Mouse (Mus musculus): ENCODE measurements around the gene H2-Ke6. TPM values are rescaled to one million over a fixed set of nuclear protein-coding genes. Genes with fewer than 3 reads are reported as not detected.
"Not testable (repeated sequence)": the region's sequence is repeated elsewhere in the genome, so short reads cannot be mapped to it uniquely, and the experiment has no call there.

The H2-Ke6 gene
- total and polyA plus RNA-seq, 3 experiments: 20.8 to 47.1 (median 31.7) TPM

- Histone ChIP-seq H3K4me3 (replicated peaks in 1 of 3; ENCODE audit: low read depth in 2 of 3, low read length in 2 of 3, poor library complexity in 1 of 3) (no peak overlapping the region), H3K9ac (ENCODE audit: insufficient read depth, low read depth) (no peak overlapping the region), H3K27ac (ENCODE audit: insufficient read depth, low read depth) (no peak overlapping the region), H3K79me2 (replicated peaks; ENCODE audit: control insufficient read depth, extremely low read depth, insufficient read depth, poor library complexity, severe bottlenecking) (no peaks in the 10 kb centered on the region), H3K9me3 (replicated peaks; ENCODE audit: low read length) (peaks cover 5% of the 10 kb centered on the region), H3K4me1 (ENCODE audit: control insufficient read depth in 1 of 2, insufficient read depth in 2 of 2) (peaks cover 0 to 4% of the 10 kb centered on the region in 2 experiments; a peak in 1 of 4 replicates), H3K36me3 (replicated peaks in 1 of 2; ENCODE audit: control insufficient read depth in 1 of 2, insufficient read depth in 1 of 2, low read length in 1 of 2) (no peaks in the 10 kb centered on the region), H3K4me2 (ENCODE audit: insufficient read depth, low read depth, poor library complexity, severe bottlenecking) (no peak overlapping the region), H3K27me3 (replicated peaks) (no peaks in the 10 kb centered on the region)
- no peak for TF ChIP-seq JUN (IDR thresholded peaks at IDR 0.05; ENCODE audit: insufficient read depth, low read depth, low read length)
- no peak for TF ChIP-seq CHD1 (IDR thresholded peaks at IDR 0.05; ENCODE audit: low read depth, low read length)
- no peak for TF ChIP-seq NELFE (IDR thresholded peaks at IDR 0.05; ENCODE audit: low read depth, low read length)
- dilution Hi-C loops (cut with MboI; ENCODE audit: extremely low pct_ligation_motif_present, extremely low pct_unique_long_range_greater_than_20kb, low sequenced_read_pairs) (no loop called here), in situ Hi-C loops (cut with MboI; ENCODE audit: low pct_ligation_motif_present, low pct_unique_long_range_greater_than_20kb, low sequenced_read_pairs) (loop anchor here (5.0 kb wide), 1 partner anchor 1286 kb away; no protein-coding TSS in a partner anchor)
- DNase-seq (ENCODE audit: extremely low read depth): no peak
Observed at GRCm38 (mm10) chr17:34006570-34006969, 21.3 kb downstream of the H2-Ke6 start.

DNA sequence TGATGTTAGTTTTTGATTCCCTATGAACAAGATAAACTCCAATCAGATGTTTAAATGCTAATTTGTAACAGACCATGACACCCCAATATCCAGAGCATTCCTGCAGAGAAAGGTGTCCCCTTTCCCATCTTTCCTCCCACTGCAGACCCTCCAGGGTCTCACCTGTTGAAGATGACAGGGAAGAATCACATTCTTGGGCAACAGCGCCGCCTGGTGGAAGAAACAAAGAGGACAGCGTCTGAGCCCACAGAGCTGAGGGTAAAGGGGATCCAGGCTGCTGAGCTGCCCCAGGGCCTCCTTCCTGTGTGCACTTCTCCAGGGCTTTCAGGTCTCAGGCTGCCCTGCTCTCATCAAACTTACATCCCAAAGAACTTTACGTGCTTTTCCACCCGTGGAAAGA is 24.4 kb downstream of the H2-Ke6 start:
- dilution Hi-C loops (cut with MboI; ENCODE audit: extremely low pct_ligation_motif_present, extremely low pct_unique_long_range_greater_than_20kb, low sequenced_read_pairs) (no loop called here), in situ Hi-C loops (cut with MboI; ENCODE audit: low pct_ligation_motif_present, low pct_unique_long_range_greater_than_20kb, low sequenced_read_pairs) (loop anchor here (5.0 kb wide), 1 partner anchor 1259 kb away; the partner anchor contains the start of gene H2-D1)
- Histone ChIP-seq H3K9ac (ENCODE audit: insufficient read depth, low read depth) (no peak overlapping the region), H3K9me3 (replicated peaks; ENCODE audit: low read length) (peaks cover 5% of the 10 kb centered on the region), H3K4me2 (ENCODE audit: insufficient read depth, low read depth, poor library complexity, severe bottlenecking) (no peak overlapping the region), H3K27me3 (replicated peaks) (no peaks in the 10 kb centered on the region), H3K79me2 (replicated peaks; ENCODE audit: control insufficient read depth, extremely low read depth, insufficient read depth, poor library complexity, severe bottlenecking) (peaks cover 12% of the 10 kb centered on the region), H3K36me3 (replicated peaks in 1 of 2; ENCODE audit: control insufficient read depth in 1 of 2, insufficient read depth in 1 of 2, low read length in 1 of 2) (peaks cover 5% of the 10 kb centered on the region in 2 experiments), H3K4me3 (replicated peaks in 1 of 3; ENCODE audit: low read depth in 2 of 3, low read length in 2 of 3, poor library complexity in 1 of 3) (no peak overlapping the region), H3K27ac (ENCODE audit: insufficient read depth, low read depth) (no peak overlapping the region), H3K4me1 (ENCODE audit: control insufficient read depth in 1 of 2, insufficient read depth in 2 of 2) (peaks cover 4 to 7% of the 10 kb centered on the region in 2 experiments; a peak in 1 of 4 replicates)
- no peak for DNase-seq (ENCODE audit: extremely low read depth)
- TF ChIP-seq RAD21 (IDR thresholded peaks at IDR 0.05; ENCODE audit: low read depth, low read length) (peak; percentile 21), CTCF (conservative IDR thresholded peaks at IDR 0.05 in 1 of 2, IDR thresholded peaks at IDR 0.05 in 1 of 2; ENCODE audit: low read depth in 2 of 2, low read length in 2 of 2) (peak; percentile 50 to 51; a peak in 3 of 4 replicates), POLR2AphosphoS2 (IDR thresholded peaks at IDR 0.05; ENCODE audit: low read depth, low read length) (no peak), SMC3 (IDR thresholded peaks at IDR 0.05; ENCODE audit: low read depth, low read length) (peak; percentile 11; the same call in 1 of the 2 replicates), MYC (IDR thresholded peaks at IDR 0.05; ENCODE audit: low read depth, low read length) (no peak), MAZ (IDR thresholded peaks at IDR 0.05; ENCODE audit: low read depth, low read length) (no peak), ELF1 (IDR thresholded peaks at IDR 0.05; ENCODE audit: low read depth, low read length) (no peak), CHD2 (IDR thresholded peaks at IDR 0.05; ENCODE audit: low read length) (no peak), TCF12 (IDR thresholded peaks at IDR 0.05; ENCODE audit: low read depth, low read length) (no peak)

- Histone ChIP-seq H3K4me3 (replicated peaks in 1 of 3; ENCODE audit: low read depth in 2 of 3, low read length in 2 of 3, poor library complexity in 1 of 3) (peak overlapping the region in 1 of 3 experiments; percentile 71), H3K36me3 (replicated peaks in 1 of 2; ENCODE audit: control insufficient read depth in 1 of 2, insufficient read depth in 1 of 2, low read length in 1 of 2) (peaks cover 25 to 29% of the 10 kb centered on the region in 2 experiments), H3K9ac (ENCODE audit: insufficient read depth, low read depth) (peak overlapping the region; percentile 80; the same call in 1 of the 2 replicates), H3K4me2 (ENCODE audit: insufficient read depth, low read depth, poor library complexity, severe bottlenecking) (peak overlapping the region; percentile 74; the same call in 1 of the 2 replicates), H3K79me2 (replicated peaks; ENCODE audit: control insufficient read depth, extremely low read depth, insufficient read depth, poor library complexity, severe bottlenecking) (peaks cover 23% of the 10 kb centered on the region), H3K4me1 (ENCODE audit: control insufficient read depth in 1 of 2, insufficient read depth in 2 of 2) (peaks cover 16 to 31% of the 10 kb centered on the region in 2 experiments)
- H3K9me3 ChIP-seq (replicated peaks; ENCODE audit: low read length); DNase-seq (ENCODE audit: extremely low read depth); H3K27me3 ChIP-seq (replicated peaks); dilution Hi-C loops (cut with MboI; ENCODE audit: extremely low pct_ligation_motif_present, extremely low pct_unique_long_range_greater_than_20kb, low sequenced_read_pairs); H3K27ac ChIP-seq (ENCODE audit: insufficient read depth, low read depth): not testable (repeated sequence)
- in situ Hi-C loops (cut with MboI; ENCODE audit: low pct_ligation_motif_present, low pct_unique_long_range_greater_than_20kb, low sequenced_read_pairs): loop anchor here (5.0 kb wide), 1 partner anchor 1262 kb away; the partner anchor contains the start of gene H2-D1
Observed at GRCm38 (mm10) chr17:34000796-34001195, 27.1 kb downstream of the H2-Ke6 start.
